Mouse (Mus musculus): Measurements from ENCODE around the gene Alpl.

Gene Alpl

GRCm38 (mm10) chr4:137737760-137738159 lies 58.4 kb downstream of the Alpl start:
- ATAC-seq (ENCODE audit: low TSS enrichment), result no peak

GRCm38 (mm10) chr4:137736220-137736701 lies 59.9 kb downstream of the Alpl start:
- ATAC-seq (ENCODE audit: low TSS enrichment), result no peak

GRCm38 (mm10) chr4:137733459-137733858 lies 62.7 kb downstream of the Alpl start:
- no peak for ATAC-seq (ENCODE audit: low TSS enrichment)

GRCm38 (mm10) chr4:137732962-137733361 lies 63.2 kb downstream of the Alpl start:
- no peak for ATAC-seq (ENCODE audit: low TSS enrichment)

- ATAC-seq (ENCODE audit: low TSS enrichment), result no peak
Measured at GRCm38 (mm10) chr4:137732361-137732760, 63.8 kb downstream of the Alpl start.

GRCm38 (mm10) chr4:137731891-137732290 lies 64.3 kb downstream of the Alpl start:
- ATAC-seq (ENCODE audit: low TSS enrichment), result no peak

- ATAC-seq (ENCODE audit: low TSS enrichment), result no peak
Measured at GRCm38 (mm10) chr4:137730757-137731156, 65.4 kb downstream of the Alpl start.

- peak; percentile 46 for ATAC-seq (ENCODE audit: low TSS enrichment)
Measured at GRCm38 (mm10) chr4:137730134-137730533, 66.0 kb downstream of the Alpl start.

- ATAC-seq (ENCODE audit: low TSS enrichment), result no peak
Measured at GRCm38 (mm10) chr4:137729155-137729855, 66.9 kb downstream of the Alpl start.

- peak; percentile 39 for ATAC-seq (ENCODE audit: low TSS enrichment)
Measured at GRCm38 (mm10) chr4:137728399-137729154, 67.6 kb downstream of the Alpl start.

GRCm38 (mm10) chr4:137727506-137728187 lies 68.5 kb downstream of the Alpl start:
- ATAC-seq (ENCODE audit: low TSS enrichment), result no peak

- no peak for ATAC-seq (ENCODE audit: low TSS enrichment)
Measured at GRCm38 (mm10) chr4:137726739-137727505, 69.3 kb downstream of the Alpl start.

GRCm38 (mm10) chr4:137725541-137726145 lies 70.5 kb downstream of the Alpl start:
- ATAC-seq (ENCODE audit: low TSS enrichment), result no peak

- ATAC-seq (ENCODE audit: low TSS enrichment), result no peak
Measured at GRCm38 (mm10) chr4:137724766-137725165, 71.4 kb downstream of the Alpl start.

GRCm38 (mm10) chr4:137724212-137724611 lies 72.0 kb downstream of the Alpl start:
- no peak for ATAC-seq (ENCODE audit: low TSS enrichment)

- peak; percentile 17; the same call in 1 of the 2 replicates for ATAC-seq (ENCODE audit: low TSS enrichment)
Measured at GRCm38 (mm10) chr4:137723527-137723926, 72.7 kb downstream of the Alpl start.

- peak; percentile 51 for ATAC-seq (ENCODE audit: low TSS enrichment)
Measured at GRCm38 (mm10) chr4:137722692-137723427, 73.3 kb downstream of the Alpl start.

GRCm38 (mm10) chr4:137722230-137722629 lies 74.0 kb downstream of the Alpl start:
- no peak for ATAC-seq (ENCODE audit: low TSS enrichment)

- ATAC-seq (ENCODE audit: low TSS enrichment), result no peak
Measured at GRCm38 (mm10) chr4:137721563-137721962, 74.6 kb downstream of the Alpl start.

- no peak for ATAC-seq (ENCODE audit: low TSS enrichment)
Measured at GRCm38 (mm10) chr4:137719378-137720077, 76.7 kb downstream of the Alpl start.

All from frontal cortex, adult (tissue).